Comparison of ENCODE assay signal across 12 mouse cellular contexts in the genomic region with DNA sequence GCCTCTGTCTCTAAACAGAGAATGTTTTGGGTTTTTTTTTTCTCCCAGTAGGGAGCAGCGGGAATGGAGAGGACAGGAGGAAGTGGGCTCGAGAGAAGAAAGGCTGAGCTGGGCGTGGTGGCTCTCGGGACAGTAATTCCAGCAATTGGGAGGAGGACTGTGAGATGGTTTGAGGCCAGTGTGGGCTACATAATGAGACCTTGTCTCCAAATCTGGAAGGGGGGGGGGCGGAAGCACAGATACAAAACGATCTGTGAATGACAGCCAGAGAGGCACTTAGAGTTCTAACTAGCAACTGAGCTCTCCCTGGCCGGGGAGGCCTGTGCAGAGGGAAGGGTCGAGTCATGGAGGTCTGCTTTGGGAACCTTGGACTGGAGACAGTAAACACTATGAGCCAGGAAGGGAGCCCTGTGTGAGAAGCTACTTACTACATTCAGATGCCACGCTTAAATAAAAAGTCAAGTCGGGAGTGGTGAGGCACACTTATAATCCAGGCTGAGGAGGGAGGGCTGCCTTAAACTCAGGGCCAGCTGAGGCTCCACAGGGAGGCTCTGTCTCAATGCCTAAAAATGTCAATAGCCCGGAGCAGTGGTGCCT. TPM values are rescaled to one million over a fixed set of nuclear protein-coding genes. Genes with fewer than 3 reads are reported as not detected.
DNase-seq lines count a peak whose midpoint lies in the region; ATAC-seq and TF ChIP-seq lines count a peak whose summit lies in the region.
"Had no signal": no experiment of that assay in that cellular context is flagged by ENCODE, and none has a peak within 500 bp of the region (broad histone marks: within the 10 kb centered on the region; RNA-seq: fewer than 3 reads in every experiment).

No protein-coding gene starts in this region.

- H3K27me3 ChIP-seq in heart, embryonic 10.5 days (ENCODE audit: insufficient read depth, poor library complexity, severe bottlenecking), result no peaks in the 10 kb centered on the region
- peaks cover 3% of the 10 kb centered on the region; the same call in 1 of the 2 replicates for H3K27me3 ChIP-seq in lung, embryonic 15.5 days
- H3K27me3 ChIP-seq in embryonic facial prominence, embryonic 14.5 days (replicated peaks; ENCODE audit: control insufficient read depth, insufficient read depth, low read length), result no peaks in the 10 kb centered on the region
- H3K27me3 ChIP-seq in small intestine, adult 2 months (ENCODE audit: control insufficient read depth, insufficient read depth, low read length), result no peaks in the 10 kb centered on the region

- no peak for ATAC-seq in lung, embryonic 15.5 days (ENCODE audit: borderline replicate concordance, extremely low read depth, low FRiP score, low TSS enrichment)
- peak; percentile 42; the same call in 1 of the 2 replicates for ATAC-seq in embryonic facial prominence, embryonic 14.5 days (ENCODE audit: low read depth)

- intact Hi-C loops in heart, postnatal 14 days (cut with DNase I), result no loop called here

- DNase-seq in heart, embryonic 10.5 days (ENCODE audit: low spot score), result no peak
- no peak for DNase-seq in heart, postnatal 14 days
- DNase-seq in lung, adult 2 months, result no peak
- peak; percentile 55 for DNase-seq in embryonic facial prominence, embryonic 14.5 days (ENCODE audit: low spot score)
- no peak for DNase-seq in adrenal gland, adult 8-10 months
- no peak for DNase-seq in kidney, adult 18-20 months
- DNase-seq: cerebellum, postnatal 36 days; gastrocnemius, postnatal 10 days had no signal

- peak overlapping the region; percentile 57; the same call in 1 of the 2 replicates for H3K27ac ChIP-seq in heart, embryonic 10.5 days
- H3K27ac ChIP-seq in lung, embryonic 15.5 days, result peak overlapping the region; percentile 48
- H3K27ac ChIP-seq in embryonic facial prominence, embryonic 14.5 days (replicated peaks; ENCODE audit: low read depth, low read length), result peak overlapping the region; percentile 56
- peak overlapping the region; percentile 52 for H3K27ac ChIP-seq in small intestine, adult 2 months (ENCODE audit: insufficient read depth, low read depth, low read length)
- H3K27ac ChIP-seq: layer of hippocampus, adult 2 months; macrophage had no signal

- H3K4me1 ChIP-seq in heart, embryonic 10.5 days, result peaks cover 18% of the 10 kb centered on the region
- H3K4me1 ChIP-seq in lung, embryonic 15.5 days, result peaks cover 7% of the 10 kb centered on the region; the same call in 1 of the 2 replicates
- peaks cover 16% of the 10 kb centered on the region for H3K4me1 ChIP-seq in lung, adult 2 months (ENCODE audit: control insufficient read depth, insufficient read depth, low read length)
- H3K4me1 ChIP-seq in embryonic facial prominence, embryonic 14.5 days (ENCODE audit: control insufficient read depth, insufficient read depth, low read length), result no peaks in the 10 kb centered on the region
- H3K4me1 ChIP-seq in small intestine, adult 2 months (ENCODE audit: control insufficient read depth, insufficient read depth, insufficient read length, low read length), result peaks cover 18% of the 10 kb centered on the region; the same call in 1 of the 2 replicates

- no peak overlapping the region for H3K9ac ChIP-seq in lung, embryonic 15.5 days
- H3K9ac ChIP-seq in embryonic facial prominence, embryonic 14.5 days (ENCODE audit: low read depth, low read length), result 0 out of 2 replicates have a peak overlapping the region, but pooled peaks have one; percentile 37

- peak overlapping the region; percentile 29; the same call in 1 of the 2 replicates for H3K4me3 ChIP-seq in heart, embryonic 10.5 days
- H3K4me3 ChIP-seq in lung, embryonic 15.5 days, result no peak overlapping the region
- H3K4me3 ChIP-seq in lung, adult 2 months (replicated peaks; ENCODE audit: extremely low read depth, low read depth, low read length), result no peak overlapping the region
- H3K4me3 ChIP-seq in embryonic facial prominence, embryonic 14.5 days (ENCODE audit: low read depth, low read length), result no peak overlapping the region
- no peak overlapping the region for H3K4me3 ChIP-seq in small intestine, adult 2 months (ENCODE audit: low read depth, low read length)
- H3K4me3 ChIP-seq: layer of hippocampus, adult 2 months had no signal

- no peaks in the 10 kb centered on the region for H3K9me3 ChIP-seq in heart, embryonic 10.5 days
- H3K9me3 ChIP-seq in lung, embryonic 15.5 days, result no peaks in the 10 kb centered on the region
- no peaks in the 10 kb centered on the region for H3K9me3 ChIP-seq in embryonic facial prominence, embryonic 14.5 days (ENCODE audit: control insufficient read depth, low read length)

- TF ChIP-seq POLR2A in lung, adult 2 months (IDR thresholded peaks at IDR 0.05; ENCODE audit: borderline replicate concordance, extremely low read depth, low read depth, low read length), result no peak
- TF ChIP-seq POLR2A in small intestine, adult 2 months (IDR thresholded peaks at IDR 0.05; ENCODE audit: low read depth, low read length), result no peak

- no peak for TF ChIP-seq CTCF in lung, adult 2 months (IDR thresholded peaks at IDR 0.05; ENCODE audit: insufficient read depth, low read length)
- no peak for TF ChIP-seq CTCF in small intestine, adult 2 months (IDR thresholded peaks at IDR 0.05; ENCODE audit: extremely low read depth, insufficient read length, insufficient replicate concordance, low read depth, low read length)

- H3K36me3 ChIP-seq in heart, embryonic 10.5 days, result no peaks in the 10 kb centered on the region
- no peaks in the 10 kb centered on the region for H3K36me3 ChIP-seq in lung, embryonic 15.5 days
- H3K36me3 ChIP-seq in embryonic facial prominence, embryonic 14.5 days (ENCODE audit: control insufficient read depth, insufficient read depth, low read length), result no peaks in the 10 kb centered on the region
- H3K36me3 ChIP-seq in small intestine, adult 2 months (ENCODE audit: control insufficient read depth, insufficient read depth, low read length), result peaks cover 10% of the 10 kb centered on the region; the same call in 1 of the 2 replicates

- no peak overlapping the region for H3K4me2 ChIP-seq in lung, embryonic 15.5 days
- peak overlapping the region; percentile 38 for H3K4me2 ChIP-seq in embryonic facial prominence, embryonic 14.5 days (ENCODE audit: low read depth, low read length)

- WGBS in heart, embryonic 10.5 days, result 8% methylated on average over 11 of the region's 11 CpGs
- 11% methylated on average over 11 of the region's 11 CpGs for WGBS in lung, embryonic 15.5 days
- 18% methylated on average over 11 of the region's 11 CpGs for WGBS in lung, adult 2 months
- 4% methylated on average over 10 of the region's 11 CpGs for WGBS in embryonic facial prominence, embryonic 14.5 days
- WGBS in small intestine, adult 2 months, result 23% methylated on average over 11 of the region's 11 CpGs

RNA-seq across cellular contexts. Expression of gene Smagp, which starts 8.9 kb away (rescaled TPM):
- 16.2 and 16.9 TPM in 2 replicates for polyA plus RNA-seq in heart, embryonic 10.5 days (2016; fragmentation: Nextera tagmentation; extraction: Ambion mirVana)
- 10 to 100 TPM; 14.8 to 17.1 TPM for total RNA-seq in heart, postnatal 14 days (2021)
- 14.4 and 15.2 TPM in 2 replicates for polyA plus RNA-seq in lung, embryonic 15.5 days (2015; fragmentation: Nextera tagmentation; extraction: Ambion mirVana)
- polyA plus RNA-seq in lung, adult 2 months (2012; rRNA removed), result 102 and 115 TPM in 2 replicates
- polyA plus RNA-seq in embryonic facial prominence, embryonic 14.5 days (2014; fragmentation: Nextera tagmentation; extraction: Ambion mirVana), result 15.8 and 17.2 TPM in 2 replicates
- 154 and 384 TPM in 2 replicates for polyA plus RNA-seq in small intestine, adult 2 months (2012; rRNA removed)
- total RNA-seq in adrenal gland, adult 8-10 months (2022), result 10 to 100 TPM; 42.7 to 64.0 (median 55.6) TPM

RNA-seq across cellular contexts. Expression of gene Dazap2, which starts 12.7 kb away (rescaled TPM):
- 209 and 212 TPM in 2 replicates for polyA plus RNA-seq in heart, embryonic 10.5 days (2016; fragmentation: Nextera tagmentation; extraction: Ambion mirVana)
- total RNA-seq in heart, postnatal 14 days (2021), result 100 to 1,000 TPM; 146 to 158 TPM
- polyA plus RNA-seq in lung, embryonic 15.5 days (2015; fragmentation: Nextera tagmentation; extraction: Ambion mirVana), result 208 and 209 TPM in 2 replicates
- 846 and 1,111 TPM in 2 replicates for polyA plus RNA-seq in lung, adult 2 months (2012; rRNA removed)
- polyA plus RNA-seq in embryonic facial prominence, embryonic 14.5 days (2014; fragmentation: Nextera tagmentation; extraction: Ambion mirVana), result 185 and 189 TPM in 2 replicates
- polyA plus RNA-seq in small intestine, adult 2 months (2012; rRNA removed), result 597 and 1,087 TPM in 2 replicates
- total RNA-seq in adrenal gland, adult 8-10 months (2022), result 100 to 1,000 TPM; 235 to 259 (median 252) TPM

RNA-seq across cellular contexts. Expression of gene Pou6f1, which starts 28.1 kb away (rescaled TPM):
- polyA plus RNA-seq in heart, embryonic 10.5 days (2016; fragmentation: Nextera tagmentation; extraction: Ambion mirVana), result 2.0 and 2.1 TPM in 2 replicates
- 10 to 100 TPM; 13.2 to 14.6 TPM for total RNA-seq in heart, postnatal 14 days (2021)
- polyA plus RNA-seq in lung, embryonic 15.5 days (2015; fragmentation: Nextera tagmentation; extraction: Ambion mirVana), result 3.8 and 4.3 TPM in 2 replicates
- 34.8 and 40.2 TPM in 2 replicates for polyA plus RNA-seq in lung, adult 2 months (2012; rRNA removed)
- 8.3 and 10.1 TPM in 2 replicates for polyA plus RNA-seq in embryonic facial prominence, embryonic 14.5 days (2014; fragmentation: Nextera tagmentation; extraction: Ambion mirVana)
- 7.2 and 12.0 TPM in 2 replicates for polyA plus RNA-seq in small intestine, adult 2 months (2012; rRNA removed)
- 10 to 100 TPM; 17.1 to 33.5 (median 23.8) TPM for total RNA-seq in adrenal gland, adult 8-10 months (2022)

RNA-seq across cellular contexts. Expression of gene Bin2, which starts 41.5 kb away (rescaled TPM):
- polyA plus RNA-seq in heart, embryonic 10.5 days (2016; fragmentation: Nextera tagmentation; extraction: Ambion mirVana), result 4.3 and 10.3 TPM in 2 replicates
- 1 to 10 TPM; 1.8 to 3.9 TPM for total RNA-seq in heart, postnatal 14 days (2021)
- 3.8 and 7.3 TPM in 2 replicates for polyA plus RNA-seq in lung, embryonic 15.5 days (2015; fragmentation: Nextera tagmentation; extraction: Ambion mirVana)
- 19.1 and 23.9 TPM in 2 replicates for polyA plus RNA-seq in lung, adult 2 months (2012; rRNA removed)
- 2.3 and 2.4 TPM in 2 replicates for polyA plus RNA-seq in embryonic facial prominence, embryonic 14.5 days (2014; fragmentation: Nextera tagmentation; extraction: Ambion mirVana)
- polyA plus RNA-seq in small intestine, adult 2 months (2012; rRNA removed), result 6.6 and 13.0 TPM in 2 replicates
- 1 to 10 TPM; 2.5 to 7.0 (median 3.8) TPM for total RNA-seq in adrenal gland, adult 8-10 months (2022)

RNA-seq across cellular contexts. Expression of gene Cela1, which starts 59.8 kb away (rescaled TPM):
- polyA plus RNA-seq in heart, embryonic 10.5 days (2016; fragmentation: Nextera tagmentation; extraction: Ambion mirVana), result 1.5 and 2.4 TPM in 2 replicates
- total RNA-seq in heart, postnatal 14 days (2021), result 1 to 10 TPM in 1 of 2 experiments, under 1 TPM in 1; 0.51 to 1.1 TPM
- polyA plus RNA-seq in lung, embryonic 15.5 days (2015; fragmentation: Nextera tagmentation; extraction: Ambion mirVana), result 2.5 and 2.9 TPM in 2 replicates
- polyA plus RNA-seq in lung, adult 2 months (2012; rRNA removed), result 4.7 and 17.3 TPM in 2 replicates
- polyA plus RNA-seq in embryonic facial prominence, embryonic 14.5 days (2014; fragmentation: Nextera tagmentation; extraction: Ambion mirVana), result 2.4 and 3.8 TPM in 2 replicates
- 55.9 and 26,246 TPM in 2 replicates for polyA plus RNA-seq in small intestine, adult 2 months (2012; rRNA removed)
- total RNA-seq in adrenal gland, adult 8-10 months (2022), result 100 to 1,000 TPM; 107 to 119 (median 115) TPM
